Mouse (Mus musculus) stomach, postnatal 0 days (tissue): ENCODE data around the gene Shisal2a. TPM values are rescaled to one million over a fixed set of nuclear protein-coding genes. Genes with fewer than 3 reads are reported as not detected.

Experiments
- ATAC-seq: fragments of 200-750 bp; cut with Nextera tagmentation; 2 replicates; pipeline ENCODE4 v1.8.0; 2017; ENCODE audit not compliant: low FRiP score, low TSS enrichment
- DNase-seq: peaks from one replicate; pipeline ENCODE4 v3.0.0-alpha.2; 2016; ENCODE audit warnings: low spot score
- H3K27ac ChIP-seq: fragments of 300-500 bp; sonication (generic); replicated peaks from 2 replicates; pipeline ENCODE4 v1.5.1; 2014; ENCODE audit warnings: mild to moderate bottlenecking, control low read depth
- H3K27me3 ChIP-seq: fragments of 300-500 bp; sonication (generic); 2 replicates; pipeline ENCODE4 v1.6.1; 2014; ENCODE audit warnings: low read length; ENCODE audit not compliant: control insufficient read depth, insufficient read depth
- H3K36me3 ChIP-seq: fragments of 300-500 bp; sonication (generic); 2 replicates; pipeline ENCODE4 v1.6.1; 2014; ENCODE audit warnings: low read length, mixed read lengths; ENCODE audit not compliant: control insufficient read depth, insufficient read depth
- H3K4me1 ChIP-seq: fragments of 300-500 bp; sonication (generic); replicated peaks from 2 replicates; pipeline ENCODE4 v1.6.1; 2014; ENCODE audit warnings: antibody characterized with exemption; ENCODE audit not compliant: control insufficient read depth, insufficient read depth
- H3K4me2 ChIP-seq: fragments of 300-500 bp; sonication (generic); replicated peaks from 2 replicates; pipeline ENCODE4 v1.6.1; 2014; ENCODE audit warnings: low read depth, mild to moderate bottlenecking, control low read depth, moderate library complexity
- H3K4me3 ChIP-seq: fragments of 300-500 bp; sonication (generic); 2 replicates; pipeline ENCODE4 v1.5.1; 2014; ENCODE audit warnings: low read depth, low read length, control low read depth
- H3K9ac ChIP-seq: fragments of 300-500 bp; sonication (generic); 2 replicates; pipeline ENCODE4 v1.6.1; 2014; ENCODE audit warnings: mild to moderate bottlenecking, low read length, control low read depth, mixed read lengths
- H3K9me3 ChIP-seq: fragments of 300-500 bp; sonication (generic); 2 replicates; pipeline ENCODE4 v1.6.1; 2016; ENCODE audit warnings: low read length; ENCODE audit not compliant: control insufficient read depth
- CTCF ChIP-seq: IDR thresholded peaks from 2 replicates; pipeline ENCODE4 v1.5.1; 2016; ENCODE audit warnings: antibody characterized with exemption, low read depth, mild to moderate bottlenecking, moderate library complexity
- EP300 ChIP-seq: optimal IDR thresholded peaks from 2 replicates; pipeline ENCODE3; 2016; ENCODE audit warnings: antibody characterized with exemption
- WGBS: fragments of 180-500 bp; shearing (Covaris S2); extraction: QIAGEN DNeasy Blood & Tissue Kit; methylation state at CpG from one replicate; pipeline ENCODE4 v1.1.7; 2014; 5-methylcytosine and 5-hydroxymethylcytosine counted together
- polyA plus RNA-seq: library from polyadenylated mRNA; unstranded; fragments of >200 nt; fragmentation: Nextera tagmentation; extraction: Ambion mirVana; gene quantifications from 2 replicates; pipeline ENCODE4 v1.2.1, GENCODE M21; 2015

Shisal2a gene
- polyA plus RNA-seq, 1 experiment from 2014 or later, result 4.9 TPM

GRCm38 (mm10) chr4:108329840-108330239 is 53.3 kb downstream of the Shisal2a start:
- Histone ChIP-seq H3K4me1 (0 out of 2 replicates have a peak, but pooled peaks cover 2% of the 10 kb centered on the region), H3K4me3 (no peak overlapping the region), H3K27ac (no peak overlapping the region), H3K4me2 (no peak overlapping the region), H3K27me3 (no peaks in the 10 kb centered on the region), H3K9me3 (no peaks in the 10 kb centered on the region), H3K36me3 (no peaks in the 10 kb centered on the region), H3K9ac (no peak overlapping the region)
- WGBS, result 91% methylated on average over 6 of the region's 6 CpGs
- no peak for DNase-seq
- no peak for TF ChIP-seq CTCF
- no peak for TF ChIP-seq EP300
- ATAC-seq, result no peak

GRCm38 (mm10) chr4:108327730-108328484 is 55.2 kb downstream of the Shisal2a start, which contains the start of gene Coa7:
TSS of gene Coa7 (plus strand) at chr4:108328140.
- DNase-seq, result peak; percentile 99
- peak; percentile 94 for ATAC-seq
- H3K27me3 ChIP-seq, result no peaks in the 10 kb centered on the region
- peak within 1 kb of the TSS; percentile 90 for H3K27ac ChIP-seq
- peak within 1 kb of the TSS; percentile 68 for H3K9ac ChIP-seq
- H3K4me1 ChIP-seq, result 0 out of 2 replicates have a peak, but pooled peaks cover 2% of the 10 kb centered on the region
- H3K4me3 ChIP-seq, result peak within 1 kb of the TSS; percentile 67
- TF ChIP-seq CTCF (0 out of 2 replicates have a peak, but pooled peaks have one; percentile 6), EP300 (no peak)
- WGBS, result under 1% methylated on average over 44 of the region's 45 CpGs
- H3K9me3 ChIP-seq, result no peaks in the 10 kb centered on the region
- peak within 1 kb of the TSS; percentile 60 for H3K4me2 ChIP-seq
- no peaks in the 10 kb centered on the region for H3K36me3 ChIP-seq

- H3K4me3 ChIP-seq, result peak overlapping the region; percentile 67
- H3K4me1 ChIP-seq, result 0 out of 2 replicates have a peak, but pooled peaks cover 2% of the 10 kb centered on the region
- H3K27me3 ChIP-seq, result no peaks in the 10 kb centered on the region
- ATAC-seq, result peak; percentile 4; the same call in 1 of the 2 replicates
- no peak for DNase-seq
- no peaks in the 10 kb centered on the region for H3K9me3 ChIP-seq
- peak overlapping the region; percentile 60 for H3K4me2 ChIP-seq
- H3K36me3 ChIP-seq, result no peaks in the 10 kb centered on the region
- peak overlapping the region; percentile 68; the same call in 1 of the 2 replicates for H3K9ac ChIP-seq
- TF ChIP-seq EP300 (no peak), CTCF (peak; percentile 71)
- WGBS, result 35% methylated on average over 6 of the region's 6 CpGs
- peak overlapping the region; percentile 90 for H3K27ac ChIP-seq
Observed at GRCm38 (mm10) chr4:108327071-108327579, 56.0 kb downstream of the Shisal2a start.

DNA sequence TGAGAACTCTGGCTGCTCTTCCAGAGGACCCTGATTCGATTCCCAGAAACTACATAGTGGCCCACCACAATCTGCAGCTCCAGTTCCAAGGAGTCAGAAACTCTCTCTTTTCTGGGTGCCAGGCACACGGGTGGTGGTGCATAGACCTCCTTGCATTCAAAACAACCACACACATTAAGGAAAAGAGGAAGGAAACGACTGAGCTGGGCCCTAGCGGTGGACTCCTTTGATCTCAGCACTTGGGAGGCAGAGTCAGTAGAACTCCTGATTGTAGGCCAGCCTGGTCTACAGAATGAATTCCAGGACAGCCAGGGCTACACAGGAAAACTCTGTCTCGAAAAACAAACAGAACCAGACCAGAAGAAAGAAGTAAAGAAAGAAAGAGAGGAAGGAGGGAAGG is 59.6 kb downstream of the Shisal2a start:
- Histone ChIP-seq H3K4me1 (0 out of 2 replicates have a peak, but pooled peaks cover 2% of the 10 kb centered on the region), H3K4me3 (no peak overlapping the region), H3K9me3 (no peaks in the 10 kb centered on the region), H3K27ac (no peak overlapping the region), H3K27me3 (no peaks in the 10 kb centered on the region), H3K4me2 (no peak overlapping the region), H3K36me3 (no peaks in the 10 kb centered on the region), H3K9ac (no peak overlapping the region)
- ATAC-seq, result no peak
- TF ChIP-seq CTCF (no peak), EP300 (no peak)
- 63% methylated on average over 5 of the region's 5 CpGs for WGBS
- no peak for DNase-seq

DNA sequence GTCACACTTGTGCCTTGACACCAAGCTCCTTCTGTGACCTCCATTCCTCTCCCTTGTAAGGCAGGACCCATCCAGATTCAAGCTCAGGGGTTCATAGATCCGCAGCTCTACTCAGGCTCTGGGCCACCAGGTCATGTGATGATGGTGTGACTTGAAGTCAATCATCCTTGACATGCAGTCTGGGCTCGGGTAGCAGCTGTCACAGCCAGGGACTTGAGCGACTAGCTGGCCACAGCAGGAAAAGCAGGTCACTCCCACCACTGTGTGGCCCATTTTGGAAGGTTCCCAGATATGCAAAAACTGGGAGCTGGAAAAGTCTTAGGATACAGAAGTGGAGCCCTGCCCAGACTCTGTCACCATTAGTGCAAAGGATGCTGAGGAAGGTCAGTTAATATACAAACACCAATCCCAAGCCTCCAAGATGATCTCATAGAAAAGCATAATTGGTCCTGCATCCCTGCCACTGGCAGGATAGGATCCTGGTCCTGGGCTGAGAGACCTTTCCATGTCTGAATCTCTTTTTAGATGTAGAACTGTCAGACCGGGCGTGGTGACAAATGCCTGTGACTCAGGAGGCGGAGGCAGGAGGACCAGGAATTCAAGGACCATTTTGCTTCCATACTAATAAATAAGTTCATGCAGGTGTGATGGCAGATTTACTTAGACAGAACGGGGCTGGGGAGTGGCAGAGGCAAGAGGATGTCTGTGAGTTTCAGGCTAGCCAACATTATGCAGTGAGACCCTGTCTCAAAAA is 62.3 kb downstream of the Shisal2a start:
- no peak for TF ChIP-seq EP300
- TF ChIP-seq CTCF, result no peak
- H3K4me3 ChIP-seq, result no peak overlapping the region
- no peaks in the 10 kb centered on the region for H3K27me3 ChIP-seq
- no peak overlapping the region for H3K9ac ChIP-seq
- no peak overlapping the region for H3K27ac ChIP-seq
- H3K4me2 ChIP-seq, result no peak overlapping the region
- ATAC-seq, result no peak
- H3K9me3 ChIP-seq, result no peaks in the 10 kb centered on the region
- WGBS, result 68% methylated on average over 7 of the region's 7 CpGs
- no peaks in the 10 kb centered on the region for H3K36me3 ChIP-seq
- H3K4me1 ChIP-seq, result no peaks in the 10 kb centered on the region
- no peak for DNase-seq
